Mouse (Mus musculus): ENCODE measurements around the gene Tdrd3. TPM values are rescaled to one million over a fixed set of nuclear protein-coding genes. Genes with fewer than 3 reads are reported as not detected.
A peak's percentile ranks its signal among the peaks of the same experiment; 100 is the strongest.

Tdrd3 gene
- polyA plus RNA-seq, 1 experiment from 2014 or later: 43.5 TPM

DNA sequence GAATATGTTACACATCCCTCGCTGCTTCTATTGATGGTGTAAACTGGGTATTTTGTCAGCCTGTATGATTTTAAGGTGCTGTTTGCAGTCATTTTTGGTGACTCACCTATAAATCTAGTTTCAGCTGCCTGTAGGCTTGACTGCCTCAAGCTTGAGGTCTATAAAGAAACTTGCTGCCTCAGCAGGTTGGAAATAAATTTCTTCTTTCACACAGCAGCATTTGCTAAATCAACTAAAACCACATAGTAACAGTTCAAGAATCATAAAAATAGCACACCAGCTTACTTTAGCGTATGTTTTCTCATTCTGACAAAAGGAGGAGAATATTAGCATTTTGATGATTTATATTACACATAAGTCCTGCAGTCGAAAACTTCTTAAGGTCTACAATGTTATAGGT is 6.0 kb downstream of the Tdrd3 start:
- H3K36me3 ChIP-seq: no peaks in the 10 kb centered on the region
- WGBS: 82% methylated on average over 3 of the region's 3 CpGs
- no peak overlapping the region for H3K27ac ChIP-seq (replicated peaks)

DNA sequence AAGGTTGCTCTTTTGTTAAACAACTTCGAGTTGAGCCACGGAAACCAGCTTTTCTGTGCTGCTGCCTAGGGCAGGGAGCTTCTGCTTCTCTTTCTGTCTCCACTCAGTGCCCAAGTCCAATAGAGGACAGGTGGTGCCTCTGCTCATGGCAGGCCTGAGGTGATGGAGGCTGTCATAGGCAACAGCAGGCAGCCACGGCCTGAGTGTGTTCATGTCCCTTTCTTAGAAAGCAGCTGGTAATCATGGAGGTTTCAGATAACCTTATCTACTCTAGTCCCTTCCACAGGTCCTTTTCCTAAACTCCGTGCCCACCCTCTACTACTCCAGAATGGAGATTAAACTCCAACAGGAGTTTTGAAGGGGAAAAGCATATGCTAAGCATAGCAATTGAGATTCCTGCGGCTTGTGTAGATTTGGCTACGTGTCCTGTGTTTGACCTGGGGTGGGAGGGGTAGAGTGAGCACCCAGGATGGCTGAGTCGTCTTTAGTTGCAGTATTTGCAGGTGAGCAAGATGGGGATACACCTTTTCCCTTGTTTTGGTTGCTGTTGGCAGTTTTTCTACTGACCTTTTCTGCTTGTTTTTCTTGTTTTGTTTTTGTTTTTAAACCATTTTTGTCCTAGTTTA is 10.0 kb downstream of the Tdrd3 start:
- Histone ChIP-seq H3K9me3 (no peaks in the 10 kb centered on the region), H3K27me3 (no peaks in the 10 kb centered on the region), H3K27ac (replicated peaks) (no peak overlapping the region), H3K36me3 (no peaks in the 10 kb centered on the region), H3K4me1 (replicated peaks) (peaks cover 8% of the 10 kb centered on the region; the same call in 1 of the 2 replicates), H3K4me3 (no peak overlapping the region), H3K4me2 (no peak overlapping the region), H3K9ac (no peak overlapping the region)
- 62% methylated on average over 7 of the region's 7 CpGs for WGBS
- ATAC-seq (ENCODE audit: low read depth): no peak

More for the DNA sequence above, 6.0 kb downstream of the Tdrd3 start:
- ATAC-seq (ENCODE audit: low read depth): no peak
- H3K9me3 ChIP-seq: no peaks in the 10 kb centered on the region
- H3K4me2 ChIP-seq: no peak overlapping the region
- no peak overlapping the region for H3K4me3 ChIP-seq
- peaks cover 32% of the 10 kb centered on the region for H3K4me1 ChIP-seq (replicated peaks)
- H3K9ac ChIP-seq: no peak overlapping the region
- H3K27me3 ChIP-seq: no peaks in the 10 kb centered on the region

DNA sequence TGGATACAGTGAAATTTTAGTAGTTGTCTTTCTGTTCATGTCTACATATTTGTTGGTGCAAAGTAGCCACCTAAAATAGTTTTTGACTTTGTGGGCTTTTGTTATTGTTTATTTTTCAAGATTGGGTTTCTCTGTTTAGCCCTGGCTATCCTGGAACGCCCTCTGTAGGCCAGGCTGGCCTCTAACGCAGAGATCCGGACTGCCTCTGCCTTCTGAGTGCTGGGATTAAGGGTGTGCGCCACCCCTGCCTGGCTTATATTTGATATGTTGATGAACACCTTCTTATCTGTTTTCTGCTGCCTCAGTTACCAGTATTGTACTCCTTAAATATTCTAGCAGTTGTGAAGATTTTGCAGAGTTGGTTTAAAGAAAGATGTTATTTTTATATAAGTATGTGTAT is 10.6 kb downstream of the Tdrd3 start:
- H3K27me3 ChIP-seq: no peaks in the 10 kb centered on the region
- H3K9me3 ChIP-seq: no peaks in the 10 kb centered on the region
- 95% methylated on average over 4 of the region's 4 CpGs for WGBS
- H3K4me3 ChIP-seq: no peak overlapping the region
- peaks cover 8% of the 10 kb centered on the region; the same call in 1 of the 2 replicates for H3K4me1 ChIP-seq (replicated peaks)
- H3K36me3 ChIP-seq: no peaks in the 10 kb centered on the region
- ATAC-seq (ENCODE audit: low read depth): no peak
- H3K9ac ChIP-seq: no peak overlapping the region
- no peak overlapping the region for H3K27ac ChIP-seq (replicated peaks)
- no peak overlapping the region for H3K4me2 ChIP-seq

DNA sequence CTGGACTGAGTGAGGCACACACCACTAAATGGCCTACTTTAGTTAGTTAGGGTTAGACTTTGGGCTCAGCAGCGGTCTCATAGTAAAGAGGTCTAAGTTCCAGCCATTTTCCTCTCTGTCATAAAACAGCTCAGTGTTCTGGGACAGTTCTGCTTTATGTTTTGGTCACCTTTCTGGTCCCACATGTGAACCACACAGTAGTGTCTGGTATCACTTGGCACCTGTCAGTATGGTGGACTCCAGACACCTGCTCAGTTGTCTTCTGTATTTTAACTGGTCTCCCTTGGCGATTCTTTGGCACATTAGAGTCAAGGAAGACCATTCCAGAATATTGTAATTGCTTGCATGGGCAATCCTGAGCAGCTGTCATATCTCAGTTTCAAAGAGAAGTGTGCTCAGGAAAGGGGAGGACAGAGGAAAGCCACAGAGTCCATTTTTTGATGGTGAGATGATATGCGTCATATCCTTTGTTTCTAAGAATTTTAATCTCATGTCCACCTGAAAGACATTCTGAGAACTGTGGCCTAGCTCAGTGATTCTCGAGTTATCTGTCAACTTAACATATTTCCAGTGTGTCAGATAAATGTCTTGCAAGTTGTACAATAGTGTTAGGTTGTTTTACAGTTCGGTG is 11.3 kb downstream of the Tdrd3 start:
- WGBS: 95% methylated on average over 5 of the region's 5 CpGs
- Histone ChIP-seq H3K4me2 (no peak overlapping the region), H3K4me3 (no peak overlapping the region), H3K27ac (replicated peaks) (no peak overlapping the region), H3K9me3 (no peaks in the 10 kb centered on the region), H3K27me3 (no peaks in the 10 kb centered on the region), H3K4me1 (replicated peaks) (peaks cover 5% of the 10 kb centered on the region; the same call in 1 of the 2 replicates), H3K36me3 (no peaks in the 10 kb centered on the region), H3K9ac (no peak overlapping the region)
- ATAC-seq (ENCODE audit: low read depth): no peak

DNA sequence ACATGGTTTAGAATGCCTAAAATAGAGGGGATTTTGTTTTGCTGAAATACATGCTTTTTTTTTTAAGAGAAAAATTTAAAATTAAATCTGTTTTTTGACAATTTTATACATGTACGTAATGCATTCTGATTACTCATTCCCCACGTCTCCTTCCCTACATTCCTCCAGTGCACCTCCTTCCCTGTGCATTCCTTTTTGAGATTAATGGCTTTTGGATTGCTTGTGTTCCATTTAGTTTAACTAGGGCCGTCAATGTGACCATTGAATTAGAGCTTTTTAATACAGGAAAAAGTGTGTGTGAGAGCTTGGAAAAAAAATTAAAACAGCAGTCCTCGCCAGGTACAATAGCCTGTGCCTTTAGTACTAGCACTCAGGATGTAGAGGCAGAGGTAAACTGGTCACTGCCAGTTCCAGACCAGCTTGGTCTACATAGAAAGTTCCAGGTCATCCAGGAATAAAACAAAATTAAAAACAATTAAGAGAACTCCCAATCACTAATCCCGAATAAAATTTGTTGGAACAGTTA is 17.0 kb downstream of the Tdrd3 start:
- H3K4me3 ChIP-seq: no peak overlapping the region
- peaks cover 10% of the 10 kb centered on the region for H3K36me3 ChIP-seq
- 38% methylated on average over 5 of the region's 5 CpGs for whole genome bisulfite sequencing
- peaks cover 8% of the 10 kb centered on the region for H3K4me1 ChIP-seq (replicated peaks)
- H3K4me2 ChIP-seq: no peak overlapping the region
- H3K9me3 ChIP-seq: no peaks in the 10 kb centered on the region
- no peak for ATAC-seq (ENCODE audit: low read depth)
- no peak overlapping the region for H3K9ac ChIP-seq
- H3K27me3 ChIP-seq: no peaks in the 10 kb centered on the region
- H3K27ac ChIP-seq (replicated peaks): no peak overlapping the region

DNA sequence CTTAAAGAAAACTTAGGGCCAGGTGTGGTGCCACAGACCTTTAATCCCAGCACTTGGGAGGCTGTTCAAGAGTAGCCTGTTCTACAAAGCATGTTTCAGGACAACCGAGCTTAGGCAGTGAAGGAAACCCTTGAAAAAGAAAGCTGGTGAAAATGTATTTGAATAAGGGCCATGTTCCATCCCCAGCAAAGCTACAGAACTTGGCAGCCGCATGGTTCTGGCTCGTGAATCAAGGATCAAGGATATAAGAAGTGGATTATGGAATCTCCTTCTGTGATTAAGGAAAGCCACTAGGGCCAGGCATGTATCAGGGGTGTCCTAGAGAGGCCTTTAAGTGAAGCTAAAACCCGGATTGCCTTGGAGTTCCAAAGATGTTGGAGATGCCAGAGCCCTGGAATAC is 18.9 kb downstream of the Tdrd3 start:
- H3K9me3 ChIP-seq: no peaks in the 10 kb centered on the region
- H3K9ac ChIP-seq: no peak overlapping the region
- 93% methylated on average over 4 of the region's 4 CpGs for WGBS
- no peak overlapping the region for H3K27ac ChIP-seq (replicated peaks)
- no peak overlapping the region for H3K4me2 ChIP-seq
- H3K36me3 ChIP-seq: peaks cover 10% of the 10 kb centered on the region
- no peak for ATAC-seq (ENCODE audit: low read depth)
- H3K27me3 ChIP-seq: no peaks in the 10 kb centered on the region
- H3K4me1 ChIP-seq (replicated peaks): peaks cover 14% of the 10 kb centered on the region
- H3K4me3 ChIP-seq: no peak overlapping the region

DNA sequence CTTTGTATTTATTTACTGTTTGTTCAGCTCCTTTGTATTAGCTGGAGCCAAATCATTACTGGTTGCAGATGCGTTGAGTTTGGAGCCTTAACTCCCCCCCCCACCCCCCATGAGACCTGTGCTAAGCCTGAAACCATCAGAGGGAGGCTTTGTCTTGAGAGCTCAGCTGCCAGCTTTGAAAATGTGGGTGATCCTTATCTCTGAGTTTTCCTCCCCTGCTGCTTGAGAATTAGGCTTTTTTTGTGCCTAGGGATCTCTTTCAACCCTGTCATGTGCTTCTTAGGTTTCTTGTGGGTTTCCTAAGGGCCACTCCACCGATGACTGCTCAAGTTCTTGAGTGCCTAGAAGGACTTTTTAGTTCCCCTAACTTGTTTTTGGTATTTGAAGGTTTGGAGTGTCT is 23.3 kb downstream of the Tdrd3 start:
- peaks cover 6% of the 10 kb centered on the region; the same call in 1 of the 2 replicates for H3K4me1 ChIP-seq (replicated peaks)
- no peak overlapping the region for H3K4me2 ChIP-seq
- whole genome bisulfite sequencing: 12% methylated on average over 2 of the region's 2 CpGs
- no peaks in the 10 kb centered on the region for H3K9me3 ChIP-seq
- no peak overlapping the region for H3K4me3 ChIP-seq
- H3K27me3 ChIP-seq: no peaks in the 10 kb centered on the region
- no peak for ATAC-seq (ENCODE audit: low read depth)
- peaks cover 10% of the 10 kb centered on the region for H3K36me3 ChIP-seq
- no peak overlapping the region for H3K27ac ChIP-seq (replicated peaks)
- no peak overlapping the region for H3K9ac ChIP-seq

DNA sequence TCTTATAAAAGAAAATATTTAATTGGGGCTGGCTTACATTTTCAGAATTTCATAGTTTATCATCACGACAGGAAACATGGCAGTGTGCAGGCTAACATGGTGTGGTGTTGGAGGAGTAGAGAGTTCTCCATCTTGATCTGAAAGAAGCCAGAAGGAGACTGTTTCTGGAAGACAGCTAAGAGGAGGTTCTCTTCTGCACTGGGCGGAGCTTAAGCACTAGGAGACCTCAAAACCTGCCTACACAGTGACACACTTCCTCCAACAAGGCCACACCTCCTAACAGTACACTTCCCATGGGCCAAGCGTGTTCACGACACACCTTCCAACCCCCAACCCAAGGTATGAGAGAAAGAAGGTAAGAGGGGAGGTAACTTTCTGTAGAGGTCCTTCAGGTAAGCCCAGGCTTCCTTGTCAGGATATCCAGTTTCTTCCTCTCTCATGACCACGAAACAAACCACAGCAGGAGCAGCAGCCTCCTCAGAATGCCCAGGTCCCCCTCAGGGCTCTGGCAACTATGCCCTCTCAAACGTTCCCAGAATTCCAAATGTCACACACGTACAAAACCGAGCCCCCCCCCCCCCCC is 30.0 kb downstream of the Tdrd3 start:
- Histone ChIP-seq H3K4me1 (replicated peaks) (peaks cover under 1% of the 10 kb centered on the region; the same call in 1 of the 2 replicates), H3K4me2 (no peak overlapping the region), H3K27ac (replicated peaks) (no peak overlapping the region), H3K27me3 (no peaks in the 10 kb centered on the region), H3K36me3 (no peaks in the 10 kb centered on the region), H3K4me3 (no peak overlapping the region), H3K9ac (no peak overlapping the region), H3K9me3 (no peaks in the 10 kb centered on the region)
- no peak for ATAC-seq (ENCODE audit: low read depth)
- 98% methylated on average over 8 of the region's 8 CpGs for WGBS

DNA sequence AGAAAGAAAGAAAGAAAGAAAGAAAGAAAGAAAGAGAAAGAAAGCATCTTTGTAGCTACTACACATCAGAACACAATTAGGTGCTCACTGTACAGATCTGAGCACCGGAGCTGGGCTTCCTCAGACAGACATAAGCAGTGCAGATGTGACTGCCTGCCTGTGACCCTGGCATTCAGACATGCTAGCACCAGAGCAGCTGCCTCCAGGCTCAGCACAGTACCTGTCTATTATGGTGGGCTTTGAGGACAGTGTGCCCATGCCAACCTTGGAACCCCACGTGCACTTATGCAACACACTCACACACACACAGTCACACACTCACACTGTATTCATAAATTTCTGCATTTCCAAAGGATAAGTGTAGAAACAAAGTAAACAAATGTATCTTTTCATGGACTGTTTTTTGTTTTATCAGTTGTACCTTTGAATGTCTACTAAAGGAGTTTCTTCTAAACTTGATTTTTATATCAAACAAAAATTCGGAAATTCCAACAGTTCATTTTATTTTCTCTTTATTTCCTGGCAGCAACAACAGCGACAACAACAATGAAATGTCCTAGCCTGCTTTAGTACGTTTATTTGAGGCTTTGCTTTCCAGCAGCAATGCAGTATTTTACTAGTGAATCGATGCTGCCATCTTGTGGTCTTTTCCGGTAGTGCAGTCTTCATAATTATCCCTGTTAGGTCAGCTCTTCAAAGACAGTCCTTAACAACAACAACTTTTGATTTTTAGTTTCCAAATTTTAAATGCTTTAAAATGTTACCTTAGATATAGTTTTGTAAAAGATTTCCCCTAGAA is 35.4 kb downstream of the Tdrd3 start:
- 9% methylated on average over 7 of the region's 7 CpGs for WGBS
- Histone ChIP-seq H3K27me3 (no peaks in the 10 kb centered on the region), H3K4me3 (no peak overlapping the region), H3K4me2 (peak overlapping the region; percentile 38), H3K36me3 (no peaks in the 10 kb centered on the region), H3K9me3 (peaks cover 4% of the 10 kb centered on the region; the same call in 1 of the 2 replicates), H3K4me1 (replicated peaks) (peaks cover 4% of the 10 kb centered on the region), H3K27ac (replicated peaks) (peak overlapping the region; percentile 54), H3K9ac (0 out of 2 replicates have a peak overlapping the region, but pooled peaks have one; percentile 45)
- ATAC-seq (ENCODE audit: low read depth): peak; percentile 92

DNA sequence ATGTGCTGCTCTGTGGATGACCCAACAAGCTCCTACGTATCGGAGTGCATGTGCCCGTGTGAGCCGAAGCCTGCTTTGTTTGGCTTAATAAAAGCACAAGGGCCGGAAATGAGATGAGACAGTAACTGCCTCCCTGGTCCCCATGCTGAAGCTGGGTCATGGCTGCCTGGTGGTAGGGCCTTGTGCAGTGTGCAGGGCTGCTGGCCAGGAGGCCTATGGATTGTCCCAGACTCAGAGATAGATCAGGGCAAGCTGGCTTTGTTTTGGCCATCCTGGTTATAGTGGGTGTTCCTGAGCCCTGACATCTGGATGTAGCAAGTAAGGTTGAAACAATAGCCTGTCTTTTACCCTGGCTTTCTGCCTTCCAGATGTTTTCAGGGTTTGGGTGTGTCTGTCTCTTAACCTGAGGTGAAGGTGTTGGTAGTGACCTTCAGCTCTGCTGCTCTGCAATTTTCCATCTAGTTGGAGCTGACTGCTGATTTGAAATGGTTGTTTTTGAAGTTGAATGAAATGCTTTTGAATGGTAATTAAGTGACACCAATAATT is 39.3 kb downstream of the Tdrd3 start:
- Histone ChIP-seq H3K4me2 (no peak overlapping the region), H3K27ac (replicated peaks) (no peak overlapping the region), H3K9ac (no peak overlapping the region), H3K9me3 (peaks cover 4% of the 10 kb centered on the region; the same call in 1 of the 2 replicates), H3K4me1 (replicated peaks) (peaks cover 4% of the 10 kb centered on the region), H3K27me3 (no peaks in the 10 kb centered on the region), H3K36me3 (no peaks in the 10 kb centered on the region), H3K4me3 (no peak overlapping the region)
- no peak for ATAC-seq (ENCODE audit: low read depth)
- 75% methylated on average over 5 of the region's 5 CpGs for whole genome bisulfite sequencing

DNA sequence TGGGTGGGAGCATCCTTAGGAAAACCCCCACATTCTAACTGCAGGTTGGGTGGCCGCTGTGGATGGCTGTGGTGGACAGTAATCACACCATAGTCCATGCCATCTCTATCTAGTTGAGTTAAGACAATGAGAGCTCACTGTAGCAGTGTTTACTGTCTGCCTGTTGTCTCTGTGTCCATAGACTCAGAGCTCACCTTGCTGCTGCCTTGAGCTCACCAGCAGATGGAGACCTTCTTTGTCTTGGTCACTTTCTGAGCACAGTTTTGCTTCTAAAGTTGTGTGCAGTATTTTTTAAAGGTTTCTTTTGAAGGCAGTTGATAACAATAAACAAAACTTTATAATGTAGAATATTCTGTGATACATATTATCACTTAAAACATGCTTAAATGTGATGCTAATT is 43.3 kb downstream of the Tdrd3 start:
- H3K9ac ChIP-seq: no peak overlapping the region
- no peak overlapping the region for H3K4me3 ChIP-seq
- no peak overlapping the region for H3K27ac ChIP-seq (replicated peaks)
- WGBS: 94% methylated on average over 1 of the region's 1 CpGs
- H3K4me2 ChIP-seq: no peak overlapping the region
- no peaks in the 10 kb centered on the region for H3K27me3 ChIP-seq
- H3K36me3 ChIP-seq: no peaks in the 10 kb centered on the region
- no peaks in the 10 kb centered on the region for H3K9me3 ChIP-seq
- H3K4me1 ChIP-seq (replicated peaks): peaks cover 5% of the 10 kb centered on the region; the same call in 1 of the 2 replicates
- no peak for ATAC-seq (ENCODE audit: low read depth)
